Mouse (Mus musculus): ENCODE data around the gene Pold1.

DNA sequence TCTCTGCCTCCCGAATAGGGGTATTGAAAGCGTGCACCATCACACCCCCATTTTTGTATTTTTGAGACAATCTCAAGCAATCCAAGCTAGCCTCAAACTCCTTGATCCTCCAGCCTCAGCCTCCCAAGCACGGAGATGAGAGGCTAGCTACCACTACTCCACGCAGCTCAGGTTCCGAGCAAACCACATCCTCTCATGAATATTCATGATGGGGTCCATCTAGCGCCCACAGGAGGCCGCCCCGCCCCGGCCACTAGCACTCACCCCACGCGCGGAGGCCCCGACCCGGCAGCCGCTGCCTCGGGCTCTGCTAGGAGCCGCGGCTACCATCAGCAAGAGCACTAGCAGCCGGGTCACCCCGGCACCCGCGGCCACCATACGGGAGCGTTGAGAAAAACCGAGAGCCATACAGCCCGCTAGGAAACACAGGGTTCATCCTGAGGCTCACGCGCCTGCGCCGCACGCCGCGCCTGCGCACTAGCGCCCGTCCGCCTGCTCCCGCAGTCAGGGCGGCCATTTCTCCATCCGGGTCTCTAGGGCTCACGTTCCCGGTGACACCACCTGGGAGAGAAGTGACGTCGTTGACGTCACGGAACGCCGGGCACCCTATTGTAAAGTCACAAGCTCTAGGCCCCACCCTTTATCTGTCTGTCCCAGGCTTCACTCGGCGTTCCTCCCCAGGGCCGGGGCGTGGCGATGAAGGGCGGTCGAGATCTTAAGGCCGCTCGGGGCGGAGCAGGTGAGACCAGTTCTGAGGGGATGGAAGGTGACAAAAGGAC lies 52.5 kb downstream of the Pold1 start, which contains the start of the genes Emc10 and Fam71e1:
- TF ChIP-seq CTCF (IDR thresholded peaks at IDR 0.05; ENCODE audit: extremely low read depth, insufficient read depth, low read length) (no peak), POLR2A (IDR thresholded peaks at IDR 0.05; ENCODE audit: extremely low read depth, insufficient read depth, low read length) (peak; percentile 54)

Measured in cortical plate, adult 2 months (tissue).